Mouse (Mus musculus) megakaryocyte-erythroid progenitor cell, adult 5 weeks (primary cell): ENCODE measurements around the gene Tagap. TPM values are rescaled to one million over a fixed set of nuclear protein-coding genes. Genes with fewer than 3 reads are reported as not detected.

Experiments
- polyA plus RNA-seq: library from polyadenylated mRNA; stranded (reverse); fragments of >175 nt; gene quantifications from 2 replicates; pipeline ENCODE4 v1.2.3, GENCODE M21; 2012

The Tagap gene
- polyA plus RNA-seq: 3.2 and 3.3 TPM in 2 replicates

DNA sequence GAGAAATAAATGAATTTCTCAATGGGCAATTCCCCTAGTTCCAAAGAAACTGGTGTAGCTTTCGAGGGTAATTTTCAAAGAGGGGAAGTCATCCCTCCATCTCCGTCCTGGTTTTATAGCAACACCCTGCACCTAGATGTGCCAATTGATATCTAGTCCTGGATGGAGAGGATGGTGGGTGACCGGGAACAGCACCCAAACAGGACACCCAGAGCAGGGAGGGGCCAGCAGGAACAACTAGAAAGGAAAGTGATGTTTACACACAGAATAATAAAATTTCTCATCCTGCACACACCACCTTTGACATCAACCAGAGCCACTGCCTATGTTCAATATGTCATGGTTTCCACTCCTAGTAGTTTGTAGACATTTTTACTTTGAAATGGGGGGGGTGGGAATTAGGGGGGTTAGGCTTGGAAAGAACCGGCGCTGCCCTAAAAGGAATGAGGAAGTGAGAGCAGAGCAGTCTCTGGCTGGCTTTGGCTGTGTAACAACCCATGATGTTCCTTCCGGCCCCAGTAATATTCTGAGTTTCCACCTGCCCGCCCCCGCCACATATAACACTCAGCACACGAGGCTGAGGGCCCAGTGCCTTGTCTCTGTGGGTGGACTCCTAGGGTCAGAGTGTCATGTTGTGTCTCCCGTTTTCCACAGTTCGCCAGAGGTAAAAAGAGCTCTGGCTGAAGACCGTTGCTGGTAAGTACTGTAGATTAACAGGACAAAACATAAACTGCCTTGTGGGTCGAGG is at the start of gene Tagap:
Gene Tagap (plus strand): TSS at position 588 of the 748 bp plus-strand sequence.

GRCm38 (mm10) chr17:7945117-7946052 is 19.6 kb downstream of the Tagap start, which contains the start of gene Rsph3a:
Rsph3a (plus strand) TSS chr17:7945614.

Other genes with a start within 250 kb of the Tagap start
- gene Fndc1, start 98.7 kb upstream of the Tagap start, polyA plus RNA-seq: 0.01 and 0.30 TPM in 2 replicates
- 114 and 125 TPM in 2 replicates for gene Rsph3a, start 19.6 kb downstream of the Tagap start, polyA plus RNA-seq
- not detected in 2 replicates for gene Gm49673, start 221.8 kb downstream of the Tagap start, polyA plus RNA-seq
- 80.2 and 107 TPM in 2 replicates for gene Rnaset2a, start 222.1 kb downstream of the Tagap start, polyA plus RNA-seq
- gene Fgfr1op, start 239.5 kb downstream of the Tagap start, polyA plus RNA-seq: 10.9 and 17.9 TPM in 2 replicates